Comparison of ENCODE assay signal across 8 mouse cellular contexts in genomic region chr10:86705318-86705921, GRCm38 (mm10). TPM values are rescaled to one million over a fixed set of nuclear protein-coding genes. Genes with fewer than 3 reads are reported as not detected.
A peak's percentile ranks its signal among the peaks of the same experiment; 100 is the strongest.
DNase-seq lines count a peak whose midpoint lies in the region; ATAC-seq and TF ChIP-seq lines count a peak whose summit lies in the region.

Gene Hsp90b1, minus strand, starts transcription at chr10:86705509.
Gene Ttc41, plus strand, starts transcription at chr10:86705811.

- no peaks in the 10 kb centered on the region for H3K9me3 ChIP-seq in ES-Bruce4 (replicated peaks; ENCODE audit: control insufficient read depth, insufficient read depth, low read length, poor library complexity, severe bottlenecking)
- H3K9me3 ChIP-seq in forebrain, embryonic 13.5 days (replicated peaks), result no peaks in the 10 kb centered on the region
- H3K9me3 ChIP-seq in liver, postnatal 0 days (ENCODE audit: low read length), result no peaks in the 10 kb centered on the region
- no peaks in the 10 kb centered on the region for H3K9me3 ChIP-seq in neural tube, embryonic 14.5 days (ENCODE audit: control insufficient read depth, low read length)

- no peak for TF ChIP-seq EP300 in ES-Bruce4 (IDR thresholded peaks at IDR 0.05; ENCODE audit: insufficient read depth, low read depth, low read length)
- TF ChIP-seq EP300 in liver, postnatal 0 days (IDR thresholded peaks at IDR 0.05; ENCODE audit: low read depth), result peak; percentile 59; the same call in 1 of the 2 replicates

- ATAC-seq in cerebellum, adult (ENCODE audit: insufficient number of reproducible peaks, low FRiP score, low TSS enrichment), result peak; percentile 93
- peak; percentile 98 for ATAC-seq in forebrain, embryonic 13.5 days
- peak; percentile 94 for ATAC-seq in liver, postnatal 0 days
- peak; percentile 98 for ATAC-seq in neural tube, embryonic 14.5 days (ENCODE audit: low read depth)

- H3K27me3 ChIP-seq in ES-Bruce4 (ENCODE audit: control insufficient read depth, insufficient read depth, low read length, poor library complexity, severe bottlenecking), result no peaks in the 10 kb centered on the region
- H3K27me3 ChIP-seq in forebrain, embryonic 13.5 days, result no peaks in the 10 kb centered on the region
- no peaks in the 10 kb centered on the region for H3K27me3 ChIP-seq in liver, postnatal 0 days (ENCODE audit: insufficient read depth, low read length)
- H3K27me3 ChIP-seq in neural tube, embryonic 14.5 days (ENCODE audit: control insufficient read depth, insufficient read depth, low read length), result no peaks in the 10 kb centered on the region

- peak; percentile 91 for TF ChIP-seq POLR2A in ES-Bruce4 (IDR thresholded peaks at IDR 0.05; ENCODE audit: insufficient read depth, low read length)

- peaks cover 37% of the 10 kb centered on the region for H3K36me3 ChIP-seq in ES-Bruce4 (ENCODE audit: control insufficient read depth, insufficient read depth, low read length, poor library complexity, severe bottlenecking)
- H3K36me3 ChIP-seq in forebrain, embryonic 13.5 days (ENCODE audit: poor library complexity, severe bottlenecking), result peaks cover 26% of the 10 kb centered on the region
- peaks cover 32% of the 10 kb centered on the region for H3K36me3 ChIP-seq in liver, postnatal 0 days (replicated peaks; ENCODE audit: insufficient read depth, low read length)
- peaks cover 22% of the 10 kb centered on the region for H3K36me3 ChIP-seq in neural tube, embryonic 14.5 days (ENCODE audit: control insufficient read depth, insufficient read depth, low read length)

- WGBS in forebrain, embryonic 13.5 days, result under 1% methylated on average over 51 of the region's 51 CpGs
- WGBS in large intestine, adult 2 months, result under 1% methylated on average over 51 of the region's 51 CpGs
- WGBS in liver, postnatal 0 days (ENCODE audit: insufficient replicate concordance), result under 1% methylated on average over 51 of the region's 51 CpGs
- under 1% methylated on average over 49 of the region's 51 CpGs for WGBS in neural tube, embryonic 14.5 days

- peak within 1 kb of the TSS; percentile 72 for H3K27ac ChIP-seq in ES-Bruce4 (ENCODE audit: insufficient read depth, low read length)
- peak within 1 kb of the TSS; percentile 94 for H3K27ac ChIP-seq in forebrain, embryonic 13.5 days
- H3K27ac ChIP-seq in liver, postnatal 0 days (ENCODE audit: low read depth), result peak within 1 kb of the TSS; percentile 96
- peak within 1 kb of the TSS; percentile 93 for H3K27ac ChIP-seq in neural tube, embryonic 14.5 days (ENCODE audit: low read depth, low read length)

- peak within 1 kb of the TSS; percentile 90 for H3K9ac ChIP-seq in ES-Bruce4 (ENCODE audit: low read depth, poor library complexity, severe bottlenecking)
- H3K9ac ChIP-seq in forebrain, embryonic 13.5 days, result peak within 1 kb of the TSS; percentile 95
- peak within 1 kb of the TSS; percentile 94 for H3K9ac ChIP-seq in liver, postnatal 0 days (replicated peaks)
- peak within 1 kb of the TSS; percentile 93 for H3K9ac ChIP-seq in neural tube, embryonic 14.5 days (replicated peaks; ENCODE audit: low read depth, low read length)

- intact Hi-C loops in heart, postnatal 10 days (cut with DNase I), result loop anchor here (2.0 to 10.0 kb wide), 4 partner anchors 21 to 791 kb away; partner anchors contain the start of genes Nt5dc3, Prdm4 and Rtcb

- no peaks in the 10 kb centered on the region for H3K4me1 ChIP-seq in ES-Bruce4 (ENCODE audit: control insufficient read depth, insufficient read depth, low read length)
- H3K4me1 ChIP-seq in forebrain, embryonic 13.5 days, result peaks cover 47% of the 10 kb centered on the region
- peaks cover 43% of the 10 kb centered on the region for H3K4me1 ChIP-seq in liver, postnatal 0 days (ENCODE audit: insufficient read depth)
- H3K4me1 ChIP-seq in neural tube, embryonic 14.5 days (ENCODE audit: control insufficient read depth, insufficient read depth, low read length), result peaks cover 32% of the 10 kb centered on the region

- TF ChIP-seq CTCF in ES-Bruce4 (IDR thresholded peaks at IDR 0.05; ENCODE audit: low read depth, low read length), result no peak
- TF ChIP-seq CTCF in liver, postnatal 0 days (IDR thresholded peaks at IDR 0.05; ENCODE audit: low read depth), result no peak; the same call in 1 of the 2 replicates

- peak; percentile 99 for DNase-seq in heart, postnatal 10 days
- peak; percentile 98 for DNase-seq in large intestine, adult 2 months (ENCODE audit: low read depth, low spot score)
- DNase-seq in liver, postnatal 0 days, result peak; percentile 99
- DNase-seq in testis, postnatal 10 days (ENCODE audit: low spot score), result peak; percentile 95

- peak within 1 kb of the TSS; percentile 94 for H3K4me3 ChIP-seq in ES-Bruce4 (ENCODE audit: low read depth, low read length)
- H3K4me3 ChIP-seq in forebrain, embryonic 13.5 days, result peak within 1 kb of the TSS; percentile 91
- H3K4me3 ChIP-seq in liver, postnatal 0 days (ENCODE audit: low read depth, low read length), result peak within 1 kb of the TSS; percentile 82
- peak within 1 kb of the TSS; percentile 82 for H3K4me3 ChIP-seq in neural tube, embryonic 14.5 days (ENCODE audit: low read depth, low read length)

- peak within 1 kb of the TSS; percentile 93 for H3K4me2 ChIP-seq in forebrain, embryonic 13.5 days
- H3K4me2 ChIP-seq in liver, postnatal 0 days (ENCODE audit: low read depth, low read length), result peak within 1 kb of the TSS; percentile 92
- peak within 1 kb of the TSS; percentile 65 for H3K4me2 ChIP-seq in neural tube, embryonic 14.5 days (ENCODE audit: low read depth, low read length)

RNA-seq across cellular contexts. Expression of gene Hsp90b1, which starts in this region (rescaled TPM):
- 1,047 and 1,340 TPM in 2 replicates for polyA plus RNA-seq in ES-Bruce4 (2011; ENCODE audit: insufficient read depth, insufficient read length, low read depth, missing spikeins)
- 341 and 372 TPM in 2 replicates for polyA plus RNA-seq in forebrain, embryonic 13.5 days (2015; fragmentation: Nextera tagmentation; extraction: Ambion mirVana)
- total RNA-seq in heart, postnatal 10 days (2021), result 100 to 1,000 TPM; 245 to 313 TPM
- polyA plus RNA-seq in large intestine, adult 2 months (2012; rRNA removed), result 93.0 and 94.2 TPM in 2 replicates
- polyA plus RNA-seq in liver, postnatal 0 days (2015; fragmentation: Nextera tagmentation; extraction: Ambion mirVana), result 228 and 252 TPM in 2 replicates
- 246 and 273 TPM in 2 replicates for polyA plus RNA-seq in neural tube, embryonic 14.5 days (2014; fragmentation: Nextera tagmentation; extraction: Ambion mirVana)

RNA-seq across cellular contexts. Expression of gene Ttc41, which starts in this region (rescaled TPM):
- 2.7 and 3.5 TPM in 2 replicates for polyA plus RNA-seq in ES-Bruce4 (2011; ENCODE audit: insufficient read depth, insufficient read length, low read depth, missing spikeins)
- polyA plus RNA-seq in forebrain, embryonic 13.5 days (2015; fragmentation: Nextera tagmentation; extraction: Ambion mirVana), result 1.3 and 1.7 TPM in 2 replicates
- total RNA-seq in heart, postnatal 10 days (2021), result 1 to 10 TPM; 1.3 to 1.8 TPM
- polyA plus RNA-seq in large intestine, adult 2 months (2012; rRNA removed), result 0.74 and 1.5 TPM in 2 replicates
- polyA plus RNA-seq in liver, postnatal 0 days (2015; fragmentation: Nextera tagmentation; extraction: Ambion mirVana), result 0.30 and 0.35 TPM in 2 replicates
- polyA plus RNA-seq in neural tube, embryonic 14.5 days (2014; fragmentation: Nextera tagmentation; extraction: Ambion mirVana), result 2.0 and 3.0 TPM in 2 replicates

Comparison
In these comparisons a context has a peak if more than half of its experiments do, and no peak if none do; other contexts are left out.
1. Peak in every context shown above with its lines: DNase-seq, ATAC-seq, H3K4me3 ChIP-seq and H3K27ac ChIP-seq.